Mouse (Mus musculus): ENCODE measurements around the gene Prkcz. TPM values are rescaled to one million over a fixed set of nuclear protein-coding genes. Genes with fewer than 3 reads are reported as not detected.
A peak's percentile ranks its signal among the peaks of the same experiment; 100 is the strongest.

Gene Prkcz
- total RNA-seq, 2 experiments from 2014 or later, result 221 to 226 TPM

DNA sequence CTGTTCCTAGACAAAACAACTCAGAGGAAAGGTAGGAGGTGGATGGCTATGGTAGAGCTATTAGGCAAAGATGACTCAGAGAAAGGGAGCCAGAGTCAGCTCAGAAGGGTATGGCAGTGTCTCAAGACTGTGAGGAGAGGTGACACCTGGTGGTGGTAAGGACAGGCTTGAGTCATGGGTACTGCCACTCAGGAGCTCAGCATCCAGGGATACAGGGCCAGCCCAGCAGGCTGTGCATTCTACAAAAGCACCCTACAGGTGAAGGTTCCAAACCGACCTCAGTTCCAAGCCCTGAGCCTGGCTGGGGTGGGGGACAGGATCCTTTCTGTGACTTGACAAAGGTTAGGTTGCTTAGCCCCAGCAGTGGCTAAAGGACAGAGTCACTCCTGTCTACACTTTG lies 72.6 kb downstream of the Prkcz start:
- H3K4me3 ChIP-seq, result no peak overlapping the region
- no peak; the same call in 1 of the 2 replicates for TF ChIP-seq CTCF (IDR thresholded peaks at IDR 0.05)
- H3K27ac ChIP-seq, result no peak overlapping the region
- DNase-seq (ENCODE audit: extremely low spot score in 1 of 2, low spot score in 2 of 2), result no peak
- intact Hi-C loops (cut with DNase I), result no loop called here

DNA sequence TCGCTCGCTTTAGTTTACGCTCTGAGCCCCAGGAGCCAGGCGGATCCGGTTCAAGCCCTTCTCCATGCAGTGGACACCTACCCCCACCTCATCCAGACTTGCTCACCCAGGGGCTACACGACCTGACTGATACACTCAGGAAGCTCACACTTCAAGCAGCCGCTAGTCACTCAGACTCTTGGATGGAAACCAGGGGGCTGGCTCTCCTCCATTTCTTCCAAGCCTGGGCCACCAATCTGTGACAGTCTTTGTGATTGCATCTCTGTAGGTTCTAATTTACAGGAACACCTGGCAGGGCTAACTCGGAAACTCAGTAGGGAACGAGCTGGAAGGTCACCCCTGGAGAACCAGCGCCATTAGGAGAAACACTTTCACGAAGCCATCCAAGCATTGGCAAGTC lies 73.4 kb downstream of the Prkcz start:
- DNase-seq (ENCODE audit: extremely low spot score in 1 of 2, low spot score in 2 of 2), result no peak
- no peak for TF ChIP-seq CTCF (IDR thresholded peaks at IDR 0.05)
- Histone ChIP-seq H3K27ac (peak overlapping the region; percentile 10; the same call in 1 of the 2 replicates), H3K4me3 (no peak overlapping the region)
- intact Hi-C loops (cut with DNase I), result no loop called here

DNA sequence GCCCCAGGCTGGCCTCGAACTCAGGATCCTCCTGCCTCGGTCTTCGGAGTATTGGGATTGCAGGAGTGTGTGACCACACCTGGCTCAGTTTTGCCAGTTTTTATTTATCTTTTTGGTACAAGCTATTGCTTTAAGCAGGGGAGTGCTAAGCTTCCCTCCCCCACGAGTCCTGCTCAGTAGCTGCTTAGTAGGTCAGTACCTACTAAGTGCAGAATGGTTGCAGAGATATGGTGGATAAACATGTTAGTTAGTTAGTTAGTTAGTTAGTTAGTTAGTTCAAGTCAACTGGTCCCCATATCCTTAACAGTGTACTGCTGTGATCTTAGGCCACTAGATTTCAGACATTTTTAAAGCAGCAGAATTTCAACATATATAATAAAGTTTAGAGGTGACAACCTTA lies 75.1 kb downstream of the Prkcz start:
- no peak overlapping the region for H3K4me3 ChIP-seq
- H3K27ac ChIP-seq, result no peak overlapping the region
- intact Hi-C loops (cut with DNase I), result no loop called here
- DNase-seq (ENCODE audit: extremely low spot score in 1 of 2, low spot score in 2 of 2), result no peak
- TF ChIP-seq CTCF (IDR thresholded peaks at IDR 0.05), result no peak

DNA sequence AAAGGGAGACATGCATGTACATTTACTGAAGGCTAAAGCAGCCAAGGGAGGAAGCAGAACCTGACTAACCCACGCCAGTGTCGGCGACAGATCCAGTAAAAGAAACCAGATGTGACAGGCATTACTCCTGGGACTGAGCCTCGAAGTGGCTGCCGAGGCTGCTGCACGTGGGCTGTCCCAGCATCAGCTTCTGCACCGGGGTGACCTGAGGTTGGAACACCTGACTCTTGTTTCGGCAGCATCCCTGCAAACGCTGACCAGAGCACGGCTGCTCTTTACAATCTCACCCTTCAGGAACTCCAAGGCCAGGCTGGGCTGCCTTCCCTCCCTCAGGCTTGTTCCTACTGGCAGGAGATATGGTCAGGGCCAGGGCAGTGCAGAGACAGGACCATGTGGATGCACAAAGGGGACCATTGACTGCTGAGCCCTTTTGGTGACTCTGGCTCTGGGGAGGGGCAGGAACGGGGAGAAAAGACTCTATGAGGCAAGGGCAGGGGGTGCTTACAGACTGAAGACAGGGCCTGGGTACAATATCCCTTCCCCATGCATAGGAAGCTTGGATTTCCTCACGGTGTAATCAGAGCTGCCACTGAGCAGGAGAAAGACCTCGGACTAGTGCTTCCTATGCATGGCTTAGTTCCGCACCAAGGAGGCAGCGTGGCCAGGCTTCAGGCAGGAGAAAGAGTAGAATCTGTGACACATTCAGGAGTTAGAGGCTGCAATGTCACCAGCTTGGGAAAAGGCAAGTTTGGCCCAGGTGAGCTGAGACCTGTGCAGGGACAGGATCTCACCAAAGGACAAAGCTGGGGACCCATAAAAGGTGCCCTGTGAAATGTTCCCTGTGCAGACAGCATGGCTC lies 76.4 kb downstream of the Prkcz start:
- DNase-seq (ENCODE audit: extremely low spot score in 1 of 2, low spot score in 2 of 2), result no peak
- TF ChIP-seq CTCF (IDR thresholded peaks at IDR 0.05), result no peak
- Histone ChIP-seq H3K27ac (peak overlapping the region; percentile 76), H3K4me3 (no peak overlapping the region)
- intact Hi-C loops (cut with DNase I), result loop anchor here (2.0 kb wide), 1 partner anchor 20 kb away; no protein-coding TSS in a partner anchor

DNA sequence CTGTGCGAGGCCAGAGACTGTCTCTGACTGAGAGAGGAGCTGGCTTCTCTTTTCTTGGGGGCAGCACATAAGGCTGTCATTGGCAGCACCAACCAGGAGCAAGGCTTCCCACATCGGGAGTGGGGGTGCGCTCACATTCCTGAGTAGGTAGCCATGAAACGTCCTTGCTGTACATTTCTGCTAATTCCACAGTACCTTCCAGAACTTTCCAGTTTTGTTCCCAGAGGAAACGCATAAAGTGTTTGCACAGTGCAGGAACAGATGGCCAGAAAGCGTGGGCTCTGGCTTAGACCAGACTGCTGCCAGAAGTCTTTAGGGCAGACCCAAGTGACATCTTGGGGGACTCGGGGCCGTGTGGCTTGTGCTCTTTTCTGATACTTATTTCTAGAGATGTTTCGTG lies 77.6 kb downstream of the Prkcz start:
- intact Hi-C loops (cut with DNase I), result no loop called here
- no peak for DNase-seq (ENCODE audit: extremely low spot score in 1 of 2, low spot score in 2 of 2)

DNA sequence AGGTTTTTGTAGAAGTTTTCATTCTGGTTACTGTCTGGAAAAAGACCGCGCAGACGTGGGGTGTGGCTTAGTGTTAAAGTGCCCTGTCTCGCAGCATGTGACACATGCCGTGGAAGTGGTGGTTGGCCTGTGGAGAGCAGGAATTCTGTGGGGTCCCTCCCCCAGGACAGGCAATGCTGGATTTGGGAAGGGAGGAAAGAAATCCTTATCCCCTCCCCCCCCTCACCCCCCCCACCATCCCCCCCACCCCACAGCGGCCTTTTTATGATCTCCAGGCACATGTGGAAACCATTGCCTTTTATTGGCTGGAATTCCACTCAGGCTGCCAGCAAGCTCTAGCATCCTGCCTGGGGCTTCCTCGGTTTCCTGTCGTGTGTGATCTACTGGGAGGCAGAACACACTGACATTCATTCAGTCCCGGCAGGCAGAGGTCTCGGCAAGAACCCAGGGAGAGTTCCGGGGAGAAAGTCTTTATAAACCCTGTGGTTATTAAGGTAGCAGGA lies 78.1 kb downstream of the Prkcz start:
- H3K4me3 ChIP-seq, result no peak overlapping the region
- no peak for TF ChIP-seq CTCF (IDR thresholded peaks at IDR 0.05)
- intact Hi-C loops (cut with DNase I), result no loop called here
- peak overlapping the region; percentile 65 for H3K27ac ChIP-seq
- DNase-seq (ENCODE audit: extremely low spot score in 1 of 2, low spot score in 2 of 2), result no peak

More for the DNA sequence above, 77.6 kb downstream of the Prkcz start:
- H3K4me3 ChIP-seq, result no peak overlapping the region
- no peak for TF ChIP-seq CTCF (IDR thresholded peaks at IDR 0.05)
- H3K27ac ChIP-seq, result peak overlapping the region; percentile 65

DNA sequence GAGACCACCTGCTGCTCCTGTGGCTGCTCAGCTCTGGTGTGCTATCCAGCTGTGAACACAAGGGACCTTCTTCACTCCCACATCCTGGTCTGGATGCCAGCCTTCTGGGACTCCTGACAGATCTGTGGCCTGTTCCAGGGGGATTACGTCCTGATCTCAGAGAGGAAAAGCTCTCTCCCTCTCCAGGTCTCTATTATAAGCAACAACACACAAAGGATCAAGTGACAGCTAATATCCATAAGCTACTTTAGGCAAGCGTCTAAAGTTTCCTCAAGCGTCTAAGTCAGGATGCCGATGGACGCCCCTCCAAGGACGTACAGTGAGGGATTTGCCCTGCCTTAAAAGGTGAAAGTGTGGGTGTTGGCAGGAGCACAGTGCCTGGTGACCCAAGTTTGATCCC lies 78.9 kb downstream of the Prkcz start:
- no peak overlapping the region for H3K4me3 ChIP-seq
- H3K27ac ChIP-seq, result 0 out of 2 replicates have a peak overlapping the region, but pooled peaks have one; percentile 7
- DNase-seq (ENCODE audit: extremely low spot score in 1 of 2, low spot score in 2 of 2), result no peak
- intact Hi-C loops (cut with DNase I), result no loop called here
- TF ChIP-seq CTCF (IDR thresholded peaks at IDR 0.05), result no peak

DNA sequence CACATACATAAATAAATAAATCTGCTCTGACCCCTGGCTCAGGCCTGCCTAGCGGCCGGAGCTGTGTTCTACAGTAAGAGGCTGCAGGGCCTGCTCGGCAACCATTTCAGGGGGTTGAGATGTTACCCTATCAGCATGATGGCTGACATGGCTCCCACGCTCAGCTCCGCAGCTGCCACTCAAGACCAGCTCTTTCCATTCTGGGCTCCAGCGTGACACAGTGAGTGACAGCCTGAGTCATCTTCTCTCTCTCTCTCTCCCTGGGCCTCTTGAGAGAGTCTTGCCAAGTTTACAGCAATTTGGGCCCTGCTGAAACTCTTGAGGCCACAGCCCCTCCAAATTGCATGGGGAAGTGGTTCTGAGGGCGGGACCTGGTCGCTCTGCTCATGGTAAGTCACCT lies 79.5 kb downstream of the Prkcz start:
- Histone ChIP-seq H3K27ac (peak overlapping the region; percentile 48; the same call in 1 of the 2 replicates), H3K4me3 (no peak overlapping the region)
- no peak for TF ChIP-seq CTCF (IDR thresholded peaks at IDR 0.05)
- peak in 1 of 2 experiments; percentile 61 for DNase-seq (ENCODE audit: extremely low spot score in 1 of 2, low spot score in 2 of 2)
- intact Hi-C loops (cut with DNase I), result no loop called here

DNA sequence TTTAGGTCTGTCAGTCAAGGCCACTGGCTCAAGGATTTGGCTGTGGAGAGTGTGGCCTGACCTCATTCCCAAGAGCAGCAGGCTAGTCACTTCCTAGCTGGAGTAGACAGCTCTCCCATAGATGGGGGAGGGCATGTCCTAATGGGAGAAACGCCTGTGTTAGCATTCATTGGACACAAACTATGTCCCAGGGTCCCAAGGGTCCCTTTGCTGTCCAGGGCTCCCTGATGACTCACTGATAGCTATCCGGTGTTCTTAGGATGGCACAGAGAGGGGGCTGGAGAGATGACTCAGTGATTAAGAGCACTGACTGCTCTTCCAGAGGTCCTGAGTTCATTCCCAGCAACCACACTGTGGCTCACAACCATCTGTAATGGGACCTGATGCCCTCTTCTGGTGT lies 79.9 kb downstream of the Prkcz start:
- intact Hi-C loops (cut with DNase I), result no loop called here
- no peak for DNase-seq (ENCODE audit: extremely low spot score in 1 of 2, low spot score in 2 of 2)
- TF ChIP-seq CTCF (IDR thresholded peaks at IDR 0.05), result no peak

DNA sequence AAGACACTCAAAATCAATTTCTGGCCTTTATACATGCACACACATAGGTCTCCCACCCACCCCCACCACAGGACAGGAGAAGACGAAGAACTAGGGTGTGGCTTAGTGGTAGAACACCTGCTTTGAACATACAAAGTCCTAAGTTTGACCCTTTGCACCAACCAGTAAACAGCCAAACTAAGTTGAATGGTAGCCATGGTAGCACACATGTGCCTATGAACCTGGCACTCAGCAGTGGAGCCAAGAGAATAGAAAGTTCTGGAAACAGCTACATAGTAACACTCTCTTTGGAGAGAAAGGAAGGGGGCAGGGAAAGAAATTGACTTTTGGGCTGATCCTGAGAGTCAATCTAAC lies 80.4 kb downstream of the Prkcz start:
- Histone ChIP-seq H3K4me3 (no peak overlapping the region), H3K27ac (peak overlapping the region; percentile 48; the same call in 1 of the 2 replicates)
- TF ChIP-seq CTCF (IDR thresholded peaks at IDR 0.05), result no peak
- intact Hi-C loops (cut with DNase I), result no loop called here
- DNase-seq (ENCODE audit: extremely low spot score in 1 of 2, low spot score in 2 of 2), result no peak

More for the DNA sequence above, 79.9 kb downstream of the Prkcz start:
- Histone ChIP-seq H3K27ac (peak overlapping the region; percentile 48; the same call in 1 of the 2 replicates), H3K4me3 (no peak overlapping the region)

DNA sequence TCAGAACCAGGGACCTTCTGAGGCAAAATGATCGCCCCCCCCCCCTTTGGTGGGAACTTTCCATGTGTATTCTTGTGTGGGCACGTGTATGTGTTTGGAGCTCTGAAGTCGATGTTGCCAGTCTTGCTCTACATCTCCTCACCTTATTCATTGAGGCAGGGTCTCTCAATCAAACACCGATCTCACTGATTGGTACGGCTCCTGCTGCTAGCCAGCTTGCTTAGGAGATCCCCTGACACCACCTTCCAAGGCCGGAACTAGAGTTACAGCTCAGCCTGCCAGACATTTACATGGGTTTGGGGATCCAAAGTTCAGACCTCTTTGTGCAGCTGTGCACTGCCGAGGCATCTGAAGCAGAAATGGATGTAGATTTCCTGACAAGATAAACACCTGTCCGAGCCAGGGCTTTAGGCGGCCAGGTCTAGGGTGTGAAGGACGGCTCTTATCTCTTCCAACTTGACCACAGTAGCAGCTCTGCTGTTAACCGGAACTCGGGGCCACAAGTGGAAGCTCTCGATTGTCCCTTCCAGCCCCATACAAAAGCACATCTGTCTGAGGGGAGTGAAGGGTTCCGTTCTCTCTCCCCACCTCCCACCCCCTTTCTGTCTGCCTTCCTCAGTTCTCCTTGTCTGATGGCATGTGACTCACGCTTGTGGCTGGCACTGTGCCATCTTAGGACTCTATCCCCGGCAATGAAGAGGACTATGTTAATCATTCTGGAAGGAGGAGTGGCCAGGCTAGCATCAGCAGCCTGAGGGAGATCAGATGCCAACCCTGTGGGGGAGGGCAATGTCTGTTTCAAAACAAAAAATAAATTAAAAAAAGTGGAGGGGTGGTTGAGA lies 81.0 kb downstream of the Prkcz start:
- Histone ChIP-seq H3K27ac (peak overlapping the region; percentile 1; the same call in 1 of the 2 replicates), H3K4me3 (no peak overlapping the region)
- DNase-seq (ENCODE audit: extremely low spot score in 1 of 2, low spot score in 2 of 2), result no peak
- no peak for TF ChIP-seq CTCF (IDR thresholded peaks at IDR 0.05)
- intact Hi-C loops (cut with DNase I), result no loop called here

DNA sequence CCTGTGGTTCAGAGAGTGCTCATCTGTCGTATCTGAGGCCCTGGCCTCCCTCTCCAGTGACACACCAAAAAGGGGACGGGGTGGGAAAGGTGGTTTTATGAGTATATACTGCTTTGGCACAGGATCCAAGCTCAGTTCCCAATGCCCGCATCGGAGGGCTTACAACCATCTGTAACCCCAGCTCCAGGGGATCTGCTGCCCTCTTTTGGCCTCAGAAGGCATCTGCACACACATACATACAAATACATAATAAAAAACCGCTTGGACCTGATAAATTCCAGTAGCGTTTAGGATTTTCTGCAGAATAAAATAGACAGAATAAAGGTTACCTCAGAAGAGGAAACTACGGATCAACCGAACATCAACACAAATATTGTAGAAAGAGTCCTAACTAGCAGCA lies 82.1 kb downstream of the Prkcz start:
- no peak for DNase-seq (ENCODE audit: extremely low spot score in 1 of 2, low spot score in 2 of 2)
- no peak overlapping the region for H3K27ac ChIP-seq
- no peak overlapping the region for H3K4me3 ChIP-seq
- intact Hi-C loops (cut with DNase I), result no loop called here
- TF ChIP-seq CTCF (IDR thresholded peaks at IDR 0.05), result peak; percentile 27
